Mouse (Mus musculus) adipocyte (in vitro differentiated cells): Measurements from ENCODE around the gene Zfp36l1.

Experiments used
- DNase-seq: peaks from one replicate; pipeline ENCODE4 v3.0.0-alpha.2; 2016; ENCODE audit warnings: low spot score

Zfp36l1 gene

DNA sequence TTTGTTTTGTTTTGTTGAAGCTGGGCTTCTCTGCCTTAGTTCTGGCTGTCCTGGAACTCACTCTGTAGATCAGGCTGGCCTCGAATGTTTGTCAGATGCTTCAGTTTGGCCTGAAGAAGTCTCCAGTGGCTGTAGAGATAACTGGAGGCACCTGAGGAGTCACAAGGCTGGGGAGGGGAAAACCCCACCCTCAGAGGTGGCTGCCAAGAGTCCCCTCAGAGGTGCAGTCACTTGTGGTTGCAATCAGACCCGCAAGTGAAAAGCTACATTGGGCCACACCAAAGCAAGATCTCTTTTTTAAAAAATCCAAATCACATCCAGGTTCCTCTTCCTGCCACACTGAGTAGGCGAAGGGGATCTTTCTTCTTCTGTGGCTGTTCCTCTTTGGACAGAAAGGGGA, 43.8 kb downstream of the Zfp36l1 start:
- DNase-seq: no peak

DNA sequence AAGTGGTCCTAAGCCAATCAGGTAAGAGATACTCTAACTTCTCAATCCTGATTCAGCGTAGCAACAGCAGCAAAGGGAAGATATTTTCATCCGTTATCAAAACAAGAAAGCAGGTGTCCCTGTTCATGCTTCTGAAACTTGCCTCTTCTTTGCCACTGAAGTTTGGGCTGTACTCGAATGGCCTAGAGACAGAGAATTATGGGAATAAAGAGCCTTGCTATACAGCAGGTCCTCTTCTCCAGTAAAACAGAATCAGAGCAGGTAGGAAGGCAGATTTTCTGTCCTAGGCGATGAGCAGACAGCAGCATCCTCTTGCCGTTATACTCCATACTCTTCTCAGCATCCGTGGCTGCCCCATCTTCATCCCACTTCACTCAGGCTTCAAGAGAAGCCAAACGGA, 44.8 kb downstream of the Zfp36l1 start:
- DNase-seq: no peak

DNA sequence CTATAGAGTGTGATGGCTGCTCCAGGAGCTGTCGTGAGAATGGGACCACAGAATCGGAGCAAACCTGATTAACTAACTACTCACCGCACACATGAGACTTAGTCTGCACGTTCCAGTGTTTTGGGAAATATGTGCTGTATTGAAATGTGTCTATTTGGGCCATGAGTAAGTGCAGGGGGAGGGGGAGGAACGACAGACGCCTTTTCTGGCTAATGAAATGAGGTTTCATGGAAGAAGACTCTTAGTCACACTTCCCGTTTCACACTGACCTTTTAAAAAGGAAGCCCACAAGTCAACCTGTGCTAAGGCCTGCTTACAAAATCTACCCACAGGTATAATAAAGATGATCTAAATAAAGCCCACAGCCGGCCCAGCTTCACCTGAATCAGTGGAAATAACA, 47.8 kb downstream of the Zfp36l1 start:
- DNase-seq: no peak

DNA sequence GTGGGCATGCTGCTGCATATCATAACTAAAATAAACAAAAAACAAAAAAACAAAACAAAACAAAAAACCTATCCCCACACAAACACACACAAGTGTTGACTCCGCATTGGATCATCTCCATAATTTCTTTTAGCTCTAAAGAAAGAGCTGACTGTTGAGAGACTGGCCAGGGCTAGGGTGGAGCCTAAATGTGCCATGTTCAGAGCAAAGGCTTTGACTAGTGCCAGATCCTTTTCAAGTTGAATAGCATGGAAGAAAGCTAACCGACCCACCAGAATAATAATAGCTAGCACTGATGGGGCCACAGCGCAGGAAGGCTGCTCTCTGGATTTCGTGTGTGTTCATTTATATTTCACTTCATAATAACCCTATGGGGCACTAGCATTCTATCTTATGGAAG, 48.5 kb downstream of the Zfp36l1 start:
- no peak for DNase-seq

DNA sequence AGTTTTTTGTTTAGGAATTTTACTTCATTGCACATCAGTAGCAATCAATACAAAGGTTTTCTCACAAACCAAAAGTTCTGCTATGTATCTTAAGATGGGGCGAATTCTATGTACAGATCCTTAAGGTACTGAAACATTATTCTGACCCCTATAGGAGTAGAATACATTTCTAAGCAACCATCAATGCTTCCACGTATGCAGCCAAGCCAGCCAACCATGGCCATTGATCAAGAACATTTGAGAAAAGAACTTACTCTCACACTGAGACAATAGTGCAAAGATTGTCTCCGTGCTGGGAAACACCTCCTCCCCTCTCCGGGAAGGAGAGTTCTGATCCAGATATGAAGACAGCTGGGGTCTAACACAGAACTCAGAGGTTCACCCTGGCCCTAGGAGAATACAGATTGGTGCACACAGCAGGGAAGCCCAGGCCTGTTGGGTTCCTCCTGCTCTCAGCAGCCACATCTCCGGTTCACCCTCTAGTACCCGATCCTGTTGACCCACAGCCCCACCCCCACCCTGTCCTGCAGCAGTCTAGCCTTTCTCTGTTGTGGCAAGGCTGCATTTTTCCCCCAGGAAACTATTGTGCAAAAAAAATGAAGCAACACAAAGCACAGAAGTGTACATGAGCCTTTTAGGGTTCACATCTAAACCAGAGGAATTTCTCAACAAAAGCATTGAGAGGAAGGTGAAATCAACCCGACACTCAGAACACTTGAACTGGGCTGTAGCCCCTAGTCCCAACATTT, 49.2 kb downstream of the Zfp36l1 start:
- DNase-seq: peak; percentile 40

DNA sequence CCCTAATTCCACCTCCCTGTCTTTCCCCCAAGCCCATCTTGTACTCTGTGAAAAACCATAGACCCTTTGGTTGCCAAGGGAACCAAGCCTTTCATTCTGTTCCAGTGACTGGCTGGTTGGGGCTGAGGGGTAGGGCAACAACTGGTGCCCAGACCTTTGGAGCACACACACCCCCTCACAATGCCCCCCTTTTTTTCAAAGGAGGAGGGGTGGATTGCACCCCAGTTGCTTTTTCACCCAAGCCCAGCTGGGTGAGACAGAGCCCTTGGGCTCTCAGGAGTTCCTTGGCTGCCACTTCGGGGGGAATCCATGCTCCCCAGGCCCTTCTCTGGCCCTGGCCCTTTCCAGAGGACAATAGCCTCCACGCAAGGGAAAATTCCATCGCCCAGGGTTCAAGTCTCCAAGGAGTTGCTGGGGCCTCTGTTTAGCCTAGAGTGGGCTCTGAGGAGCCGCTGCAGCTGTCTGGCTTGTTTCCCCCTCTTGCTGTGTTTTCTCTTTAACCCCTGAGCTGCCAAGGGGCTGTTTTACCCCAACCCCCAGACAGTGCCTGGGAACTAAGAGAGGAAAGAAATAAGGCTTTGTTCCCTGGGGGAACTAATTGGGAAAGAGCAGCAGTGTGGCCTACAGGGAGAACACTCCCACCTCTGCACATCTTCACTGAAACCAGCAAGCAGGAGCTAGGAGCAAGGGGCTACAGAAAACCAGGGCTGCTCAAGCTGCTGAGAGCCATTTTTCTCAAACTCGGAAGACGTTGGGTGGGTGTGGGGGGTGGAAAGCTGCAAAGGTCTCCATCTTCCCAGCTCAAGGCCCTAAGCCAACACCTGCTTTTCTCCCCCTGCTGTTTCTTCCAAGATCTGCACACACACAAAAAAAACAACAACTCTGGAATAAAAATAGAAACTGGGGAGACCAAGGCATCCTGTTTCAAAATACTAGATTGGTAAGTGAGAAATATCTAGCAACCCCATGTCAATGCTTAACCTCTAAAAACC, 50.1 kb downstream of the Zfp36l1 start:
- DNase-seq: peak; percentile 31

DNA sequence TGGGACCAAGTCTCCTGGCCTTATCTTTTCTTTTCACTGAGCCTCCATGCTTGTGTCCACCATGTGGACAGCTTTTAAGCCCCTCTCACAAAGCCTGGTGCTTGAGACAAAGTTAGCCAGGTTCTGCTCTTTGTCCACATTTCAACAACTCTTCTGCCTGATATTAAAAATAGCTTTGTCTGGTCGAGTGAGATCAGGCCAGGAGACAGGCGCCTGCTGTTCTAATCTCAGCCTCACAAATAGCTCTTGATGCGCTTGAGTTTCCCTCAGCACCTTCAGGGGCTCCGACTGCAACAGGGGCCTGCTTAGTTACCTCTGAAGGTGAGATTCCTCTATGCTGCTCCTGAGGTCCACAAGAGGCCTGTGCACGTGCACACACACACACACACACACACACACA, 51.0 kb downstream of the Zfp36l1 start:
- no peak for DNase-seq

DNA sequence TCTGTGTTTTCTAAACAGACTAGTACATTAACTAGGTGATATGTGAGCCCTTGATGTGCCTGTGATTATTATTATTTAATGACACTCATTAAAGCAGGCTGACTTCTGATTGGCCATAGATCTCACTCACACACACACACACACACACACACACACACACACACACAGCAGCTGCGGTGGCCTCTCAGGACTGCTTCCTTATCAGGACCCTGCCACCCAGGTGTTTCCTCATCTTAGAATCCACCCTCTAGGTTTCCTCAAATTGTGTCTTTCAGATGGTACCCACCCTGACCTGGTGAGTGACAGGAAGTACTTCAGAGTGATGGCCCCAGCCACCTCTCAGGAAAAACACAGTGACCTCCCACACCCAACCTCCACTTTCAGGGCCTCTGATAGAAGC, 52.0 kb downstream of the Zfp36l1 start:
- no peak for DNase-seq

DNA sequence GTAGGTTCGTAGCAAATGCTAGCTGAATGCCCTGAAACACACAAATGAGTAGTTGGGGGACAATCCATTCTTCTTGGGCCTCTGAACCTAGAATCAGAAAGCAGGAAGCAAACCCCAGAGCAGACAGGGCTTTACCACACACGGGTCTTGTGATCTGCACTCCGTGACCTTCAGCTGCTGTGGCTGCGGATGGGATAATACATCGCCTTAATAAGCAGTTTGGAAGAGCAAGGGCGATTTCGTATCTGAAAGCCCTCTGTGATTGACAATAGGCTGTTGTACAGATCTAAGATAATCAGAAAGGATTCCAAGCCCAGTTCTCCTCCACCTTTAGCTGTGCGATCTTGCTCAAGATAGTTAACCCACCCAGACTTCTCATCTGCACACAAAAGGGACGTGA, 52.5 kb downstream of the Zfp36l1 start:
- DNase-seq: no peak

DNA sequence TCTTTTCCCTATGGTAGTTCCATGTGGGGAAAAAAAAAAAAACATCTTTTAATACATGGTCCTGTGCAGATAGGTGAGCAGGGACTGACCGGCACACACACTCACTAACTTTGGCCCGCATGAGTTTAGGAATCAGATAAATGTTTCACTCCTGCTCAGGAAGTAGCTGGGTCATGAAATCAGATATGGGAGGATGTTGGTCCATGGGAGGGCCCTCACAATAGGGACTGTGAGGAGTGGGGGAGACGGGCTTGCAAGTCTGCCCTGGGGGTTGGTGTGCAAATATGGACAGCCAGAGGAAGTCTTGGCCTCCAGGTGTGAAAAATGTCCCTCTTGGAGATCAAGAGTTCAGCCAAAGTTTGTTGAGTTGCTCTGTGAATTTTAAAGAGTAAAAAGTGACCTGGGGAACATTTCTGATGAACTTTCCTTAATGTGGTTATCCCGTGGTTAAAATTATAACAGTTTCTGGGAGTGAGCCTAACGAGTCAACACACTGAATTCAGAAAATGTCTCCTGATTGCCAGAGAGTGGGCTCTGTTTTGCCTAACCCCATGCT, 53.0 kb downstream of the Zfp36l1 start:
- no peak for DNase-seq
